Mouse (Mus musculus) right cerebral cortex, postnatal 25 days (tissue): ENCODE data around the gene Gpr62.

Source experiments
- DNase-seq: peaks from one replicate; pipeline ENCODE4 v3.0.0; 2022

Gpr62 gene

DNA sequence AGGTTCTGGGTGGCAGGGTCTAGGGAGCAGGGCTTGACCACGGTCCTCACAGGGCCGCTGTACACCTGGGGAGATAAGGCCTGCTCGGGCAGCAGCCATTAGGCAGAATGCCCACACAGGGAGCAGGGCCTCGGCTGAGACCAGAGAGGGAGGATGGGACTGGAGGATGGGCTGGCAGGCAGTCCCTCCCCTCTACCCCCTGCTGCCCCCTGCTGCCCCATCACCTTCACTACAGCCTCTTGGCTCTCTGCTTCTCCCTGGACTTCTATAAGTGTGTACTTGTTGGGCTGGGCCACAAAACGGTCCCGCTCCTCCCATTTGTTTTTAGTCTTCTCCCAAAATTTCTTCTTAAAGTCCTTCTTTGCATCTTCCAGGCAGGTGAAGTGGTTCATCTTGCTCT lies 8.7 kb upstream of the Gpr62 start:
- DNase-seq = peak; percentile 24

- DNase-seq = no peak
These were observed 8.0 kb upstream of the Gpr62 start for GRCm38 (mm10) chr9:106473753-106474105.

DNA sequence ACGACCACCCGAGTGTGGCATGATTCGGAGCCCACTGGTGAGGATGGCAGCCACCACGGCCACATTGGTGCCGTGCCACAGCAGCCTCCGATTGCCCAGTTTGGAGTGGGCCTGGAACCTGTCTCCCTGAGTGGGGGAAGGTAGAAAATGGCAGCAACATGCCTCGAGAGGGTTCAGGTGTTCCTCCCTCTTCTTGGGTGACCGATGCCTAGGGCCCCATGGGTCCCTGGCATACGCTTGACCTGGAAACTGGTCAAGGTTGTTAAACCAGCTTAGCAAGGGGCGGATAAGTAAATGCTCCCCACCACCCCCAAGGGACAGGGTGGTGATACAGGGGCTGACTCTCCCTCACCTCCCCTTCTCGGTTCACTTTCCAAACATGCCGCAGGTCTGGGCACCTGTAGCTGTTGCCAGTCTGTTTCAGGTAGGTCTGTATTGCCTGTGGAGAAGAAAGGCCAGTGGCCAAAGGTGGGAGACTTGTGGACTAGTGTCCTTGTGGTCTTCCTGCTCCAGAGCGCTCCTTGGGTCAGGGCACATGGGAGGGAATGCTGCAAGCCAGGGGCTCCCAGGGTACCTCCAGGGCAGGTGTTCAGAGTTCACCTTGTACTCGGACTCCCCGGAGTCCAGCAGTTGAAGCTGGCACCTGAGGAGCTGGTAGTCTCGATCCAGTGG lies 7.5 kb upstream of the Gpr62 start:
- peak; percentile 2 for DNase-seq

GRCm38 (mm10) chr9:106472321-106472720 lies 6.6 kb upstream of the Gpr62 start:
- DNase-seq = peak; percentile 3

DNA sequence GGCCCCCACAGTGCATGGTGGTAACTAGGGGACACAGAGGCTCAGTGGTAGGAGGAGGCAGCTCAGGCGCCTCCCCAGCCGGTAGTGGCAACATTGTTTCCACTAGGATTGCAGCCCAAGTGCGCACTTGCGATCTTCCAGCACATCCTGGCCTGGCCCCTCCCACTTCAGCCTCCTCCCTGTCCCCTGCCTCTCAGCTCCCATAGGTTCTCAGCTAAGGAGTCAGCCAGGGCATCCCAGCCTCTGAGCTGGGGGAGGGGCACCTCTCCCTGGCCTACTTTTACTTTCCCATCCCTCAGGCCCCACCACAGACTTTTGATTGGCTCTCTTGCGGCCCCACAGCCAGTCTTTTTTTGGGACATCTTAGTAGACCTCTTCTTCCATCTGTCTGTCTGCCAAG lies 6.2 kb upstream of the Gpr62 start:
- peak; percentile 19 for DNase-seq

DNA sequence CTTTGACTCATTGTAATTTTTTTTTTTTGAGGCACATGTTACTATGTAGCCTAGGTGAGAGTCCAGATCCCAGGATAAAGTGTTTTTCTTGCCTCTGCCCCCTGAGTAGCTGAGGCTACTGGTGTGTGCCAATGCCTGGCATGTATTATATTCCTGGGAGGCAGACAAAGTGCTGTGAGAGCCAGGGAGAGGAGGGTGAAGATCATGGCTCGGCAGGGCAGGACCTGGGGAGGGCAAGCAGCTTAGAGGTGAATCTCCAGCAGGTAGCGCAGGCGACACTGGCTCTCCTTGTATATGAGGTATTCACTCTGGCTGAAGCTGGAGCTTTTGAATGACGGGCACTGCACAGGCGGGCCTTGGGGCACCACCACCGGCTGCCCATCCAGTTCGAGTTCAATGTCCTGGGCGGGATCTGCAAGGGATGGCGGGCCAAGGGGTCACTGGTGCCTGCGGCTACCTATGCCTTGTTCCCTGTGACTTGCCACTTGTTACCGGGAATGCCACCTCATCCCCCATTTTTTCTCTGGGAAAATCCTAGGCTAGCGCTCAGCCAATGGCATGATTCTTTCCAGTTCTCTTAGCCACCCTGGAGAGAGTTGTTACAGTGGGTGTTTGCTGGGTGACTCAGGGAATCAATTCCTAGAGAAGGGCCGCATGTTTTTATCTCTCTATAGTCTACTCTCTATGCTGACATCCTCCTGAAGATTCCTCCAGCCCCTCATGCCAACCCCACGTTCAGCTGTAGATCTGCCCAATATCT lies 5.4 kb upstream of the Gpr62 start:
- peak; percentile 5 for DNase-seq

GRCm38 (mm10) chr9:106469776-106470175 lies 4.0 kb upstream of the Gpr62 start:
- no peak for DNase-seq

DNA sequence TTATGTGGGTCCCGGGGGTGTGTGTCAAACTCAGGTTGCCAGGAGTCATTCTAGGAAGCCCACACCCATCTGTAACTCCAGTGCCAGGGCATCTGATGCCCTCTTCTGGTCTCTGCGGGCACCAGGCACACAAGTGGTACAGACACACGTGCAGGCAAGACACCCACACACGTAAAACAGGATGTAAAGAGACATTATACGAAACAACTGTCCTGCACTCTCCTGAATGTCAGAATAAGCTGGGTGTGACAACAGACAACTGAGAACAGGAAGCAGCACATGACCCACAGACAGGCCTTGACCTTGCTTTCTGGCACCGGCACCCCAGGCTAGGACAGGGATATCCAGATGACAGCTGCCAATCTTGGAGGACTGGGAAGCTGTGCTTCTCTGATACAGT lies 3.6 kb upstream of the Gpr62 start:
- no peak for DNase-seq

GRCm38 (mm10) chr9:106467746-106468145 lies 2.0 kb upstream of the Gpr62 start:
- peak; percentile 3 for DNase-seq

DNA sequence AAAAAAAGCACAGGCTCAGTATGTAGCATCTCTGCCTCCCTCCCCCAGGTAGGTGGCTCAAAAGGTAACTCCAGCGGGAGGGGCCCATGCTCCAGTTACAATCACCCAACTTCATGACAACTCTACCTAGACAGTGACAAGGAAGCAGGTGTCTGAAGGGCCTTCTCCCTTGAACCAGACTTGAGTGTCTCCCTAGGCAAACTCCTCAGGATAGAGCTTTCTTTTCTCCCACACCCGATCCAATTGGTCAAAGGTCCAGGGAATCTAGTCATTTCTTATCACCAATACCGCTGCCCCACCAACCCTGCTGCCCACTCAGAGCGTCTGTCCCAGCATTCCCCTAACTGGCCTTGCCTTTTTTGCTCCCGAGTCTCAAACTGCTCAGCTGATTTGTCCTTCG lies 983 bp upstream of the Gpr62 start:
- no peak for DNase-seq

- DNase-seq = peak; percentile 86
These were observed 792 bp downstream of the Gpr62 start for GRCm38 (mm10) chr9:106464751-106465541.

GRCm38 (mm10) chr9:106463122-106464063 lies 2.3 kb downstream of the Gpr62 start:
- no peak for DNase-seq

DNA sequence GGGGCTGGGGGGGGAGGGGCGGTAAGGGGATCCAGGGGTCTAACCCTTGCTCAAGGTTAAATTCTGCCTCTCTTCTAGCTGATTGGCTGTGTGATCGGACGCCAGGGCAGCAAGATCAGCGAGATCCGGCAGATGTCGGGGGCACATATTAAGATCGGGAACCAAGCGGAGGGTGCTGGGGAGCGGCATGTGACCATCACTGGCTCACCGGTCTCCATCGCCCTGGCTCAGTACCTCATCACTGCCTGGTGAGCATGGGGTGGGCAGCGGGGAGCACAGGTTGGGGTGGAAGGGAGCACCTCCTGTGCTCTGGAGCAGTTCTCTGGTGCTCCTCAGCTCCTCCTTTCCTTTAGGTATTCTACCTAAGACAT lies 3.3 kb downstream of the Gpr62 start:
- DNase-seq = no peak

- DNase-seq = no peak
These were observed 3.9 kb downstream of the Gpr62 start for GRCm38 (mm10) chr9:106461641-106462429.

DNA sequence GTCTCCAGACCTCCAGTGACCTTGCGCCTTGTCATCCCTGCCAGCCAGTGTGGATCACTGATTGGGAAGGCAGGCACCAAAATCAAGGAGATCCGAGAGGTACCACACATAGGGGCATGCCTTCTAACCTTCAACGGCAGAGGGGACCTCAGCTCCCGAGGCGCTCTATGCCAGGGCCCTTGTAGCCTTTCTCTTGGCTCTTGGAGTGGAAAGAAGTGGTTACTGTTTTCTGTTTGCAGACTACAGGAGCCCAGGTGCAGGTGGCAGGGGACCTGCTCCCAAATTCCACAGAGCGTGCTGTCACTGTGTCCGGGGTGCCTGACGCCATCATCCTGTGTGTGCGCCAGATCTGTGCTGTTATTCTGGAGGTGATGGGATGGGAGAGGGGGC lies 4.7 kb downstream of the Gpr62 start:
- no peak for DNase-seq

DNA sequence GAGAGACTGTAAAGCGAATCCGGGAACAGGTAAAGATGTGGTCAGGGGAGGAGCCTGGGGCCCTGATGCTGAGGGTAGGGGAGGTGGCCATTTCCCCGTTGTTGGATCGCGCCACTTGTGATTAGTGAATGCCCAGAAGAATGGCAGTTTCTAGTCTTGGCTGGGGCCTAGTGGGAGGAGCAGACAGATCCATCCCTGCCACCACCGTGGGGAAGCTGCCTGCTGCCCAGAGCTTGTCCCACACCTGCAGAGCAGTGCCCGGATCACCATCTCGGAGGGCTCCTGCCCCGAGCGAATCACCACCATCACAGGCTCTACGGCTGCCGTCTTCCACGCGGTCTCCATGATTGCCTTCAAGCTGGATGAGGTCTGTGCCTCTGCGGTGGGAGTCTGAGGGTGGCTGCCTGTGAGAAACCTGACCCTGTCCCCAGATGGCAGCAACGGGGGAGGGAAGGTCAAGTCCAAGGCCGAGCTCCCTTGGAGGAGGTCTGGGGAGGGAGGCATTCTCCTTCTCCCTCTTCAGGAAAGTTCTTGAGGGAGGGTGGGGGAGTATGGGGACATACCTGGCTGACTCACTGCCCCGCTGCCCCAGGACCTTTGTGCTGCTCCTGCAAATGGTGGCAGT lies 5.2 kb downstream of the Gpr62 start:
- DNase-seq = no peak

DNA sequence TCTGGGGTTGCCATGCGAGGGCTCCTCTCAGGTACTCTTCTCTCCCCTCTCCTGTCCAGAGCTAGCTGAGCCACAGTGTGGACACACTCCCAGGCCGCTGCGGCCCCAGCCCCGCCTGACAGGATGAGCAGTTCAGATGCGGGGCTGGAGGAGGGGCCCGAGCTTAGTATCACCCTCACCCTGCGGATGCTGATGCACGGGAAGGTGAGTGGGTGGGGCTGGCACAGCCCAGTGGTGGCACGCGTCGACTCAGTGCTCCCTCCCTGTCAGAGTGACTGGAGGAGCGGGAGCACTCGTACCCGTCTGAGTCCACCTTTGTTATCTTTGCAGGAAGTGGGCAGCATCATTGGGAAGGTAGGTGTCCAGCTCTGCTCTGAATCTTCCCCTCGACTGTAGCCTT lies 5.8 kb downstream of the Gpr62 start:
- no peak for DNase-seq

DNA sequence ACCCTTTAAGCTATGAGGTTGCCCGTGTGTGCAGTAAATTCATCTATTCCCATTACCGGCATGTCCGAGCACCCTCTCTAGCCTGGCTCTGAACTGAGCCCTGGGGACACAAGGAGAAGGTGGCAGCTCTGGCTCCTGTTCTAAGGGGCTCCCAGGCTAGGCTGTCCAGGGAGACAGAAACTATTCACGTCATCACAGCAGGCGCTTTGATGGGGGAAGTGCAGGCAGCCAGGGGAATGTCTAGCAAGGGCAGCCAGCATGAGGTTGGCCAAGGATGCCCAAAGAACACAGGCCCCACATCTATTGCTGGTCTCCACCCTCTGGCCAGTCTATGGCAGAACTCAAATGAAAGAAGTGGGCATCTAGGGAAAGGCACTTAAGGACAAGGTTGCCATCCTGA lies 7.8 kb downstream of the Gpr62 start:
- DNase-seq = no peak

DNA sequence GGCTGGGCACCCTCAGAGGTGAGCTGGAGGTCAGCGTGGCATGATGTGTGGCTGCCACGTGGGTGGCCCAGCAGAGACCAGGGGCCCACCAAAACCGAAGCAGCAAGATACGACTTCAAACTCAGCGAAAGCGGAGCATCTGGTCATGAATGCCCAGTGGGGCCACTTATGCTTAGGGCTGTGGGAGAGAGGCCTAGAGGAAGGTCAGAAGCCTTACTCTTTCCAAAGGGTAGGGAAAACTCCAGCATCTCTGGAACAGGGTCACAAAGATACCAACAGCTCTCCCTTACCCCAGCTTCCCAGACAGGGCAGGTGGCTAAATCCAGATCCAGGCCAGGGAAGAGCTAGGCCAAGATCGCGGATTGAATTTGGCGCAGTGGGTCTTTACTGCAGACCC lies 8.6 kb downstream of the Gpr62 start:
- DNase-seq = no peak

DNA sequence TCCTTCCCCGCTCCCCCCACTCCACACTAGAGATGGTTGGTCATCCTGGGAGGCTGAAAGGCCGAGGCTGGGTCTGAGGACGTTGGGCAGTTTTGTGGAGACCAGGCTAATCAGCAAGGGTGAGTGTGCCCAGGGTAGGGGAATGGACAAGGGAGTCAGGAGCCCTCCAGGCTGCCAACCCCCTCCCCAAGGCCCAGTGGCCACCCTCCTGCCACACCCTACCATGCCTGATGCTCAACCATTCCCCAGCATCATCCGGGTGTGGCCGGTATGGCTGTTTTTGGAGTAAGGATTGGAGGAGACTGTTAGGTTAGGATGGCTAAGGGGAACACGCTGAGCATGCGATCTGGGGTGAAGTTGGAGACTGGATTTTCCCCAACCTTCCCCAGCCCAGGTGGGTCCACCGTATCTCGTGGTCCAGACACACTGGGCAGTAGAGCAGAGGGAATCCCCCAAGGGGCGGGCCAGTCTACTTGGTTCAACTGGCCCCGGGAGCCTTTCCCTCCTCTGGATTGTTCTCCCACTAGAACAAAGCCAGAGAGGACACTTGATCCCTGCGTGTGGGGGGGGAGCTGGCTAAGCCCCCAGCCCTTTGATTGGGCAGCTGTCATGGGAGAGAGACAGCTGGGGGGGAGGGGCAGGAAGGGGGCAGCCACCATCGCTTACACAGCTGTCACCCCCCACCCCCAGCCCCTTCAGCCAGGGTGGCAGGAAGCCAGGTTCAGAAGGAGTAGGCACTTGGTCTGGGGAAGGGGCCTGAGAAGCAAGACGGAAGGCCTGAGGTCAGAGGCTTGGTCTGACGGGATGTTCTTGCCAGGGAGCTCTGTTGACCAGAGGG lies 9.2 kb downstream of the Gpr62 start:
- no peak for DNase-seq
